Mouse (Mus musculus) gastrocnemius, postnatal 4 days (tissue): ENCODE data around the gene Itpr2. TPM values are rescaled to one million over a fixed set of nuclear protein-coding genes. Genes with fewer than 3 reads are reported as not detected.

ENCODE experiments used
- DNase-seq, 2 experiments: peaks; one replicate each; pipeline ENCODE4 v3.0.0; 2021 to 2022; ENCODE audit warnings: low spot score in 2 of 2, mixed read lengths in 2 of 2
- total RNA-seq, 2 experiments: library from RNA; stranded (reverse); gene quantifications; 2 replicates each; pipeline ENCODE4 v1.2.3; 2021

The Itpr2 gene
- total RNA-seq, 2 experiments from 2014 or later = 18.9 to 22.3 TPM

GRCm38 (mm10) chr6:146429694-146430380 lies 72.2 kb downstream of the Itpr2 start:
- peak in 1 of 2 experiments; percentile 30 for DNase-seq

GRCm38 (mm10) chr6:146424778-146425177 lies 77.2 kb downstream of the Itpr2 start:
- no peak for DNase-seq

- DNase-seq = no peak
These were observed 77.7 kb downstream of the Itpr2 start for GRCm38 (mm10) chr6:146424326-146424725.

- no peak for DNase-seq
These were observed 81.3 kb downstream of the Itpr2 start for GRCm38 (mm10) chr6:146420718-146421117.

- no peak for DNase-seq
These were observed 85.6 kb downstream of the Itpr2 start for GRCm38 (mm10) chr6:146416461-146416860.

GRCm38 (mm10) chr6:146414094-146414493 lies 87.9 kb downstream of the Itpr2 start:
- no peak for DNase-seq

- DNase-seq = no peak
These were observed 90.5 kb downstream of the Itpr2 start for GRCm38 (mm10) chr6:146411446-146412070.

GRCm38 (mm10) chr6:146410427-146410810 lies 91.6 kb downstream of the Itpr2 start:
- no peak for DNase-seq

GRCm38 (mm10) chr6:146409692-146410426 lies 92.2 kb downstream of the Itpr2 start:
- peak; percentile 64 to 77 for DNase-seq

- no peak for DNase-seq
These were observed 96.6 kb downstream of the Itpr2 start for GRCm38 (mm10) chr6:146405380-146405779.

- DNase-seq = no peak
These were observed 97.1 kb downstream of the Itpr2 start for GRCm38 (mm10) chr6:146404876-146405275.

GRCm38 (mm10) chr6:146404156-146404555 lies 97.9 kb downstream of the Itpr2 start:
- DNase-seq = no peak

- DNase-seq = no peak
These were observed 98.9 kb downstream of the Itpr2 start for GRCm38 (mm10) chr6:146402905-146403642.

- no peak for DNase-seq
These were observed 104.2 kb downstream of the Itpr2 start for GRCm38 (mm10) chr6:146397803-146398202.

GRCm38 (mm10) chr6:146396253-146396652 lies 105.8 kb downstream of the Itpr2 start:
- no peak for DNase-seq

GRCm38 (mm10) chr6:146395616-146396015 lies 106.4 kb downstream of the Itpr2 start:
- DNase-seq = no peak

GRCm38 (mm10) chr6:146392188-146392587 lies 109.8 kb downstream of the Itpr2 start:
- no peak for DNase-seq

- no peak for DNase-seq
These were observed 111.9 kb downstream of the Itpr2 start for GRCm38 (mm10) chr6:146390159-146390558.

- no peak for DNase-seq
These were observed 114.0 kb downstream of the Itpr2 start for GRCm38 (mm10) chr6:146388010-146388409.

- no peak for DNase-seq
These were observed 114.8 kb downstream of the Itpr2 start for GRCm38 (mm10) chr6:146387039-146387713.

GRCm38 (mm10) chr6:146379263-146379662 lies 122.8 kb downstream of the Itpr2 start:
- DNase-seq = no peak
